Mouse (Mus musculus) cerebellum, adult 9-11 months (tissue): ENCODE results near the gene Rab25.
A peak's percentile ranks its signal among the peaks of the same experiment; 100 is the strongest.
"Not testable (repeated sequence)": the region's sequence is repeated elsewhere in the genome, so short reads cannot be mapped to it uniquely, and the experiment has no call there.

ENCODE experiments used
- DNase-seq: peaks from one replicate; pipeline ENCODE4 v3.0.0; 2022

Rab25 gene

DNA sequence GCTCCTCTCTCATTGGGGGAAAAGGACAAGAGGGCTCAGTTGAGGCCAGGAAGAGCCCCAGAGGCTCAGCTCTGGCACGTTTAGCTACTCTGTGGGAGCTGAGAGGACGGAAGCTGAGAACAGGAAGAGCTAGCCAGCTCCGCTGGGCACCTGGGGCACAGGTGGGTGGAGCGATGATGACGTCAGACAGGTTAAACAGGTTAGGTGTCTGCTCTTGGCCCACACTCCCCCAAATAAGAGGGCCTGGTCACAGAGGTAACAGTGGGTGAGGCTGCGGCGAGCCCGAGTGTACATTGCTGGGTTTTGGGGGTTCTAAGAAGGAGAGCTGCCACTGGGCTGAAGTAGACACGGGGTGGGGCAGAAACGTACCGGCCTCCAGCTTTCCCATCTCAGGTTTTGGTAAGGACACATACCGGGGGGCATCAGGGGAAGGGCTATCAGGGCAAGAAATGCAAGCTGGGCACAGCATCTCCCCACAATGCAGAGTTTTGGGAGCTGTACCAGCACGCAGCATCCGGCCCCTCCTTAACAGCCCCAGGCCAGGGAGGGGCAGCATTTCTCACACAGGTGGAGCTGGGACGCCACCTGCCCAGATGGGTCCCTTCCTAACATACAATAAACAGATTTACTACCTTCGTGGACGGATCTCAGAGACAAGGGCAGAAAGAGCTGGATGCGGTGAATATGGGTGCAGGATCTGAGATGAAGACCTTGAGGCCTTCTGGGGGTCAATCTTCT is at the start of gene Rab25:
Gene Rab25, minus strand, starts transcription at position 121 of the 738 bp plus-strand sequence.
- no peak for DNase-seq

DNA sequence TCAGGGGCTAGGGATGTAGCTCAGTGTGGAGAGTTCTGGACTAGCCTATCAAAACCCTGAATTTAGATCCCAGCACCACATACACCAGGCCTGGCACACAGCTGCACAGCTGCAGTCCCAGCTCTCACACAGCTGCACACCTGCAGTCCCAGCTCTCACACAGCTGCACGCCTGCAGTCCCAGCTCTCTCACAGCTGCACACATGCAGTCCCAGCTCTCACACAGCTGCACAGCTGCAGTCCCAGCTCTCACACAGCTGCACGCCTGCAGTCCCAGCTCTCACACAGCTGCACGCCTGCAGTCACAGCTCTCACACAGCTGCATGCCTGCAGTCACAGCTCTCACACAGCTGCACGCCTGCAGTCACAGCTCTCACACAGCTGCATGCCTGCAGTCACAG is 48.4 kb upstream of the Rab25 start:
- not testable (repeated sequence) for DNase-seq

DNA sequence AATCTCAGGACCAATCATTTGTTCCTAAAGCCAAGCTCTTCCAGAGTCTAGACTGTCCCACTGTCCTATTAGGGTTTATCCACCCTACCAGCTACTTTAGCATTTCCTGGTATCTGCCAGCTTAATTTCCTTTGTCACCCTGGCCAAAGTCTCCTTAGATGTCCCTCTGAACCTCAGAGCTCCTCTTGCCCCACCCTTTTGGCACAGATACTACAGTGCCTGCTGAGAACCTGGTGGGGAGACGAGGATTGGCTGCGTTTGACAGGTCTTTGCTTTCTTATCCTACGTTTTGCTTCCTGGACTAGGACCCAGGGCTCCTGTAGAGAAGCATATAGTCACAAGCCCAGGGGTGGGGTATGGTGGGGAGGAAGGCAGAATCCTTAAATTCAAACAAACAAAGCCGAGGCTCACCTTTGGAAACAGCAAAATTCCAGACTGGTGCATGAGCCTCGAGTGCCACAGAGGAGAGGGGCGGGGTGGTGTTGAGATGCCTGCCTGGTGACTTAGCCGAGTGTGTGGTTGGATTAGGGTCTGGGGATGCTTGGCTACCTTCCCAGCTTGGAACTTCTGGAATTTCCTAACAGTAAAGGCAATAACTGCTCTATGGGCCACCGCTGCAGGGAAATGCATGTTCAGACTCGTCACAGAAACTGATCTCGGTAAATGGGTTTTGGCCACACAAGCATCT is 45.9 kb upstream of the Rab25 start:
- DNase-seq, result no peak

DNA sequence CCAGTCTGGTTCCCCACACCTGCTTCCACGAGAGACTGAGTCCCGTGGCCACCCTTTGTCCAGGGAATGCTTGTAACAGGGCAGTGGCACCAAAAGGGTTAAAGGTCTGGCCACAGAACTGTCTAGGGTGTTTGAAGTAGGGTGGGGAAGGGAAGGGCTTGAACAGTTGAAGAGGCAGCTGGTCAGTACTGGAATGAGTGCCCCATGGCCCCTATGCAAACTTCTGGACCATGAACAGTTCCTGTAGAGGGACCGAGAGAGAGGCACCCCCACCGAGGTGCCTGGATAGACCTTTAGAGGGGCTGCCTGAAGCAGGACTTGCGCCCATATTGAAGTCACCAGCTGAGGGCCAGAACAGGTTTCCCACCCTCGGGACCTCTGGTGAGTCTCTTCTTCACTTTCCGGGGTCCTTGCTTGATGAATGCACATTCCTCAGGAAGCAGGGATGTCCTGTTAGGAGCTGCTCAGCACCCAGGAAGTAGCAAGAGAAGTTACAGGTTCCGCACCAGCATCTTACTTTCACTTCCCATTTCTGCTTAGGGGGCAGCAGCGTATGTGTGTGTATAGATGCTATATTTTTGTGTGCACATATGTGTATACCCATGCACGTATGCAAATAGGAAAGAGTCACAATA is 45.0 kb upstream of the Rab25 start:
- DNase-seq, result no peak

DNA sequence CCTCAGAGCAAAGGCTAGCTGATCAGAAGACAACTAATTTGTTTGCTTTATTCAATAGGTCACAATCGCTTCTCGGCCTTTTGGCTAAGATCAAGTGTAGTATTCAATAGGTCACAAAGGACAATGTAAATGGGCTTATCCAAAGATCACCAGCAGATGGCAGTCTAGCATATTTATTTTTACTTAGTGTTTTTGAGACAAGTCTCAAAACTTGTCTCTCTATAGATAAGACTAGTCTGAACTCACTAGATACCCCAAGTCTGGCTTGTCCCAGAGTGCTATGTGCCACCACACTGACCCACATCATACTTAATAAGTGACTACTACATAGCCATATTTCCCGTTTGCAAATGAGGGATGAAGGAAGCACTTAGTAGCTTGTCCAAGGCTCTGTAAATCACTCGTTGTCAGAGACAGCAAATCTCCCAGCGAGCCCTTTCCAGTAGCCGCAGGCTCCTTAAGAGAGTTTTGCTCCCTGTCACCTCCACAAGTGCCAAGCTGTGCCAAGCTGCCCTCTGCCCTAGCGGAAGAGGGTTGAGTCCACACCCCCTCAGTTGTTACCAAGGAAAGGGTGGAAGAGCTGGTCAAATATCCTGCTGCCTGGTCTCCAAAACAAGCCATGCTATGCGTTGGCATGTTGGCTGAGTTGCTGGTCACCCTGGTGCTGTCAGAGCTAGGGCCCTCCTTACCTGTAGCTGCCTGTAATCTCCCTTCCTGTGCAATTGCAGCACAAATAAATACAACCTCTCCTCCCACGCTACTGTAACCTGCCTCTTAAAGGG is 44.0 kb upstream of the Rab25 start:
- DNase-seq, result no peak

DNA sequence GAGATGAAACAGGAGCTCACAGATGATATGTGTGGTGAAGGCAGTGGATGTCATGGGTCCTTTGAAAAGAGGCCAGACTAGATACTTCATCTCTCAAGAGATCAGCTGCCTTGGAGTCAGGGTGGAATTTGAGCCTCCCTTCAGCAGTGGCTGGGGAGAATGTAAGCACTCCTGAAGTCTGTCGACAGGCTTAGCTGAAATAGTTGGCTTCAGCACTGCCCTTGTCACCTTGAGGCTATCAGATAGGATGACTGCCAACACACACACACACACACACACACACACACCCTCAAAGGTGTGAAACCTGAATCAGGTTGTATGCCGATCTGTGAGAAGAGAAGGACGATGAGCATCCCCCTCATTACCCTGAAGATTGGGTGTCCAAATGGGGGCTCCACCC is 42.9 kb upstream of the Rab25 start:
- DNase-seq, result no peak

DNA sequence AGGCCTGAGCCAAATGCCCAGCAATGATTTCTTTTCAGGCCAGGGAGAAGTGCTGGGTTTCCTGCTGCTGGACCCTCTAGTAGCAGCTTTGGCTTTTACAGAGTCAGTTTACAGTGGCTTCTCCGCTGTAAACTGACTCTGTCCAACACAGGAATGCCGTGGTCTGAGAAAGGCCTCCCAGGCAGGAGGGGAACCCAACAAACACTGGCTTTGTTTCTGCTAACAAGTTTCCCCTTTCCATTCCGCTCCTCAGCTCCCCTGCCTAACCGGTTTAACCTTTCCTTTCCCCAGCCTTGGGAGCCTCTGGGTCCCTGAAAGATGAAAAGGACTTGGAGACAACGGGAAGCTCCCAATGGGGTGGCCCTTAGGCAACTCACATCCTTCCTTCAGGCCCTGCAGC is 42.1 kb upstream of the Rab25 start:
- no peak for DNase-seq

DNA sequence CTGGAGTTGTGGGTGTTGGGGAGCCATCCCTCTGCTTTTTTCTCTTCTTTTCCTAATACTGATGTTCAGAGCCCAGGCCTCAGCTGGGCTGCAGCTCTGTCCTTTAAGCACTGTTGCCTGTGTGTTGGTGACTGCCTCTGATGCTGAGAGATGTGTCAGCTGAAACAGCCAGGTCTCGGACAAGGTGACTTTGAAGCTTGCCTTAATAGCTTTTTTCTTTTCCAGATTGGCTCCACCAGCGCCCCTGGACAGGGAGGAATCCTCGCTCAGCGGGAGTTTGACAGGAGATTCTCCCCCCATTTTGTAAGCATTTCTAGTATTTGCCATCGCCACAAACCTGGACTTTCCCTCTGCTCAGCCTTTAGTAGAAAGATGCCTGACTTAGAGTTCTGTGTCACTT is 38.5 kb upstream of the Rab25 start:
- no peak for DNase-seq

DNA sequence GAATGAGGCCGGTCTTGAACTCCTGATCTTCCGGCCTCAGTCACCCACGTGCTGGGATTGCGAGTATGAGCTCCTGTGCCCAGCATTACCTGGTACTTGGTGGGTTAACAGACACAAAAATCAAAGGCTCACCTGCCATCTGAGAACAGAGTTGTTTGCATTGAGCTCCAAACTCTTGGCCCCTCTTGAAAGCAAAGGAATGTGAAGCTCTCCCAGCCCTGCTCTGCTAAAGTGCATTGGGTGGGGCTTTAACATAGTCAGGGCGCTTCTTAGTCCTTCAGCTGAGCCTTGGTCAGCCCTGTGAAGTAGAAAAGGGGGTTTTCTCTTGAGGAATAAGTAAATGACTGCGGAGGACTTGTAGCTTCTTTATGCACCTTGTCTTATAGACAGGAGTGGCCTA is 37.7 kb upstream of the Rab25 start:
- no peak for DNase-seq

DNA sequence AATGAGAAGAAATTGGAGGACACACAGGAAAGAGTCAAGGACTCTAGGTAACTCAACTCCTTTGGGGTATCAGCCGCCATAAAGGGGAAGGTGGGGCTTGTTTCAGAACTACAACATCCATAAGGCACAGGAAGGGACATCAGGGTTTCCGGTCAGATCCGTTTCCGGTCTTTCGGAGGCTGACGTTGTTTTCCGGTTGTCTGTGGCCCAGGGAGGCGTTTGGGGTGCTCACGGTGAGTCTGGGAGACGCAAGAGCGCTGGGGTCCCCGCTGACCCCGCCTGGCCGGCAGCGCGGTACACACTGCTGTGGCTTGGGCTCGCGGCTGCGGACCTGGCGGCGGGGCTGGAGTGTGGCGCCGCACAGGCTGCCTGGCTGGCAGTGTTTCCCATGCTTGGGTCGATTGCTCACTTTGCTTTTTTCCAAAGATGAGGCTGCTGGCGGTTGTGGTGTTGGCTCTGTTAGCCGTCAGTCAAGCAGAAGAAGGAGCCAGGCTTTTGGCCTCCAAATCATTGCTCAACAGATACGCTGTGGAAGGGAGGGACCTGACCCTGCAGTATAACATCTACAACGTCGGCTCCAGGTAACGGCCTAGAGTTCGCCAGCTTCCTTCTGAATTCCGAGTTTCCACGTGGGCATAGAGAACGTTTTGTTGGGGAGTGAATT is 31.5 kb upstream of the Rab25 start:
- DNase-seq, result peak; percentile 85

DNA sequence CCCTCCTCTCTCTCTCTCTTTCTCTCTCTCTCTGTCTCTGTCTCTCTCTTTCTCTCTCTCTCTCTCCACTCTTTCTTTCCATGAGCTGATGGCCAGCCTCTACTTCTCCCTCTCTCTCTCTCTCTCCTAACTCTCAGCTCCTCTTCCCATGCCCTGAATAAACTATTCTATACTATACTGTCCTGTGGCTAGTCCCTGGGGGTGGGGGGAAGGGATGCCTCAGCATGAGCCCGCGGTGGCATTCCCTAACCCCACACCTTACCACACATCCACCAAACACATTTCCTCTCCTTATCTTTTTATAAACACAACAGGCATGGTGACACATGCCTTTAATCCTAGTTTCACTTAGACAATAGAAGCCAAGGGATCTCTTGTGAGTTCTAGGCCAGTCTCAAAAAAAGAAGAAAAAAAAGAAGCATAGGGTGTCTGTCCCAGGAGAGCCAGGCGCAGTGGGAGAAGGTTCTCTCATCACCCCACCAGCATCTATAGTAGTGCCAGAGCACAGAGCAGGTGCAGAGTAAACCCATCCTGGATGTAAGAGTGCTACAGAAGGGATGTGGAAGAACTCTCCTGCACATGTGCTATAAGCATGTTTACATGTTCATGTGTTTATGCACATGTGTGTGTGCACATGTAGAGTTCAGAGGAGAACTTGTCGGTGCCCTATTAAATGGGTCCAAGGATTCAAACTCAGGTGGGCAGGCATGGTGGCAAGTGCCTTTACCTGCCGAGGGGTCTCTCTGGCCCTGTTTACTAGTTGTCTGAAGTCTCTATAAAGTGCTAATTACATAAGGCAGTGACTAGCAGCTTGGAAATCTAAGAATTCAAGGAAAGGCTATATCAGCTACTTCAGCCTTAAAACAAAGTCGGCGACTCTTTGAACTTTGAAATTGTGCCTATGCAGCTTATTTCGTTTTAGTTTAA is 30.7 kb upstream of the Rab25 start:
- DNase-seq, result no peak

DNA sequence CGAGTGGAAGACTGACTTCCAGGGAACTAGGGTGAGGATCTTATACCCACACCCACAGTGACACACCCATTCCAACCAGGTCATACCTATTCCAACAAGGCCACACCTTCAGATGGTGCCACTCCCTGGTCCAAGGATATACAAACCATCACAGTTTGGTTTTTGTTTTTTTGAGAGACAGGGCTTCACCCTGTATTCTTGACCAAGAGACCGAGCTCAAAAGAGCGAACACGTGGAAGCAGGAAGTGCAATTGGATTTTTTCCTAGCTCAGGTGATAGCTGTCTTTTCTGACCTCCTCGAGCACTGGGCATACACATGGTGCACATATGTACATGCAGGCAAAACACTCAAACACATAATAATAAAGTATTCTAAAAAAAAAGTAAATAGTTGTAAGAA is 29.7 kb upstream of the Rab25 start:
- not testable (repeated sequence) for DNase-seq

DNA sequence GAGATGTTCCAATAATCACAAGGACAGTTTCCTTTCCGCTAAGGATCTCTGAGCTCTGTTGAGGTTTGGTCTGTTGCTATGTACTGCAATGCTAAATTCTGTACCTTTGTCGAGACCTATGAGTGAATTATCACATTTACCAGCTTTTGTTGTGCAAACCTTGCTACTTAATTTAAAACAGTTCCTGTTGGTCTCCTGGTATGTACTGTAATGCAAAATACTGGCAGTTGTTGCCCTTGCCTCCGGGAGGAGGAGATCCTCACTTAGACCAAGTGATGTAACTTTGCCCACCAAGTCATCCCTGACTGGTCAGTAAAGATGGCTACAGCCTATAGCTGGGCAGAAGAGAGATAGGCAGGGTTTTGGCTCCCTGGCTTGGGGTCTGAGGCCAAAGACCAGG is 27.4 kb upstream of the Rab25 start, which contains the start of gene Ssr2:
Gene Ssr2, plus strand, starts transcription at position 337 of the 400 bp plus-strand sequence.
- DNase-seq, result no peak

DNA sequence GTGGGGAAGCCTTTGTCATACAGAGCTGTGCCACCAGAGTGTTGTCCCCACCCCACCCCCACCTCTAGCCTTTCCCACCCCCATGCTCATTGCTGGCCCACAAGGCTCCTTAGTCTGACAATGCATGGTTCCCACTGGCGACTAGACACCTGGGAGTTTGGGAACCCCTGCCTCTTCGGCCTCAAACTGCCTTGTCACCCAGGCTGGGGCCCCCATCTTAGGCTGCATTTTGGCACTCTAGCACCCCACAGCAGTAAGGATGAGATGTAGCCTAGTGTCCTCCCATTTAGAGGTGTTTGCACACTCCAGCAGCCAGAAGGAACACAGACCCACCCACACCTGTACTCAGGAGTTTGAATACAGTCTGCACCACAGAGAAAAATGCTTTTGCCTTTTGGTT is 25.7 kb upstream of the Rab25 start:
- no peak for DNase-seq

DNA sequence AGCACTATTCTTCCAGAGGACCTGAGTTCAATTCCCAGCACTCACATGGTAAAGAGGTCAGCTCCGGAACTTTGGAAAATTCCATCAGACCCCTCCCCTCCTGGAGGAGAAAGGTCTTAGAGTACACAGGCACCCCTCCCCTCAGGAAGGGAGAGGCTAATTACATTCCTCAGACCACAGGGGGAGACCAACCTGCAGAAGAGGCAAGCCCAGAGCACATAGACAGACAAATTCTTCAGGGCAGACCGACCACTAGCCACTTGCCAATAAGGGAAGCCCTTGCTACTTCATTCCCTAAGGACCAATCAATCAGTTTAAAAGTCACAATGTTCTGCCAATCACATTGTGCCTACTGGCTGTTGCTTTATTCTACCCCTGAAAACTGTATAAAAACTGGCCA is 24.7 kb upstream of the Rab25 start:
- DNase-seq, result no peak

DNA sequence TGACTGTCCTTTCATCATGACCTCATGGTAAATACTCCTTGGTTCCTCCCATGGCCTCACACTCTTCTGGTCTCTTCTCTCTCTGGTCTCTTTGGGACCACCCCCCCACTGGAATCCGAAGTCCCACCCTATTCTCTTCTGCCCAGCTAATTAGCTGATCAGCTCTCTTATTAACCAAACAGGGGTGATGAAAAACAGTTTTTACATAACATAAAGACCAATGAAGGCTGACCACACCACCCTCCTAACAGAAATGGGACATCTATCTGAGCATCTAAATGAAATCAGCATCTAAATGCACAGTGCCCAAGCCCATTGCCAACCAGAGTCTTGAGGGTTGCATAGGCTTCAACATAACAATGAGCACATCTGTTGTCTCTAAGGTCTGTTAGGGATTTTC is 23.8 kb upstream of the Rab25 start:
- DNase-seq, result no peak

DNA sequence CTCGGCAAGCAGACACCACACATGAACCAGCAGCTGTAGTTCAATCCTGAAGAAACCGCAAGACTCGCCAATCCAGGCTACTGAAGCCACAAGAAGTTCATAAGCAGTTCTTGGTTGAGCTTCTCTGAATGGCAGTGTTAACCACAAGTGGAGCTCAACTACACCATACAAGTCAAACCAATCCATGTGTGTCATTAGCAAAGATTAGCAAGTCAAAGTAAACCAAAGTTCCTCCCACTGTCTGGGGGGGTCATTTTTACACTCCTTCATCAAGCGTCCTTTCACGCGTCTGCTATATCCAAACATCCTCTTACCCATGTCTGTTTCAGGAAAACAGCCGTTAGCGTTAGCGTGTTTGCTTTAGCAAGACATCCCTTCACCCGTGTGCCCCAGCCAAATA is 22.2 kb upstream of the Rab25 start:
- DNase-seq, result no peak

DNA sequence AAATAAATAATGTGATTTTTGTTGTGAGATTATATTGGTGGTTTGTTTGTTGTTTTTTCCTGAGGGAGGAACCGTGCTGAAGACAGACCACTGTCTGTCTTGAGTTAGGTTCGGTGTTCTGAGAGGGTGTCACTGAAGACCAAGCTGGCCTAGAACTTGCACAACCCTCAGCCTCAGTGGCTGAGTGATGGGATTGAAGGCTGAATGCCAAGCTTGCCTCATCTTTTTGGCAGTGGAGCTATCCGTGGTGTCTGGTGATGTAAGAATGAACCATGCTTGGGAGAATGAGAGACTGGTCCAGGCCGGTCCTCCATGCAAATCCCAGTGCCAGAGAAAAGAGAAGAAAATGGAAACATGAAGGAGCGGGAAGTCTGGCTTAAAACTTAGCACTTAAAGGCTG is 21.6 kb upstream of the Rab25 start:
- no peak for DNase-seq

DNA sequence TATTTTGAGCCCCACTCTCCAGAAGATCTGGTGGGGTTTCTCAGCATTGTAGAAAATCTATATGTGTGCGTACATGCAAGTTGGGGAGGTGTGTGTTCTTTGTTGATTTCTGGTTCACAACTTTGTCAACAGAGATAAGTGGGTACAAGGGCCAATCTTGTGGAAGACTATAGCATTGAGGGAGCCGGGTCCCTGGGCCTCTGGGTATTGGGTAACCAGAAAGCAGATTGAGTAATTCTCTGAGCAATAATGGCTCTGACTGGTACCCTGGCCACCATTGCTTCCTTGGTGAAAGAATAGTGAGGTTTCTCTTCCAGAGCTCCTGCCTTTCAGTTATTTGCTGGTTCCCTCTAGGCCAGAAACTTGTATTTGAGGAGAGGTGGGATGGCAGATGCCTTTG is 21.0 kb upstream of the Rab25 start:
- no peak for DNase-seq

DNA sequence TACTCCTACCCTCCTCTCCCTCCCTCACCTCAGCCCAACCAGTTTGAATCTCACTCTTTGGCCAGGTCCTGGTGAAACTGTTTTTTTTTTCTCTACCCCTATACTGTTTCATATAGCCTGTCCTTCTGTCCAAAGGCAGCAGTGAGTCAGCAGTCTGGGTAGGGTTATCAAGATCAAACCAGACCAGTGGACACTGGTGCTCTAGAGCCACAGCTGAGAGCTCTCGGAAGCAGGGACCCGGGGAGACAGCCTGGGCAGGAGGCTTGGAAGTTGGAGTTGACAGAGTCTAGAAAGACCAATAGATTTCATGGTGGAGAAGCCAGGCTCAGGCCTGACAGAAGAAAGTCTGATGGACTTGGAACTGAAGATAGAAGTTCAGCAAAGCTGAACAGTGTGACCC is 20.5 kb upstream of the Rab25 start:
- DNase-seq, result no peak

DNA sequence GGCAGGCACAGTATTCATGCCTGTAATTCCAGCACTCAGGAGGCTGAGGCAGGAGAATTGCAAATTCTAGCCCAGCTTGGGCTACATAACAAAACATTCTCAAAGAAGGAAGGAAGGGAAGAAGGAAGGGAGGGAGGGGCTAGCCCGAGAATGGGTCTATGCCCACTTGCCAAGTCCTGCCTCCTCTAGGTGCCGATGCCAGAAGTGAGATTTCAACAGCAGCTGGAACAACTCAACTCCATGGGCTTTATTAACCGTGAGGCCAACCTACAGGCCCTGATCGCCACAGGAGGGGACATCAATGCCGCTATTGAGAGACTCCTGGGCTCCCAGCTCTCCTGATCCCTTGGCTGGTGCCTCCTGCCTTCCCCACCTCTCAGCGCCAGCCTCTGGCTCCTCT is 19.8 kb upstream of the Rab25 start:
- no peak for DNase-seq
